Mouse (Mus musculus) limb, embryonic 12.5 days (tissue): ENCODE results near the gene Rnf115. TPM values are rescaled to one million over a fixed set of nuclear protein-coding genes. Genes with fewer than 3 reads are reported as not detected.

ENCODE experiments used
- ATAC-seq: fragments of 200-750 bp; cut with Nextera tagmentation; 2 replicates; pipeline ENCODE4 v1.8.0; 2017; ENCODE audit warnings: low read depth, moderate TSS enrichment; ENCODE audit not compliant: insufficient number of reproducible peaks, insufficient read depth, low FRiP score, low TSS enrichment
- H3K27ac ChIP-seq: fragments of 300-500 bp; sonication (generic); 2 replicates; pipeline ENCODE4 v1.5.1; 2016; ENCODE audit warnings: mild to moderate bottlenecking, moderate library complexity
- H3K27me3 ChIP-seq: fragments of 300-500 bp; sonication (generic); 2 replicates; pipeline ENCODE4 v1.6.1; 2016; ENCODE audit warnings: mild to moderate bottlenecking, moderate library complexity
- H3K36me3 ChIP-seq: fragments of 300-500 bp; sonication (generic); 2 replicates; pipeline ENCODE4 v1.6.1; 2016; ENCODE audit warnings: mild to moderate bottlenecking, moderate library complexity
- H3K4me1 ChIP-seq: fragments of 300-500 bp; sonication (generic); replicated peaks from 2 replicates; pipeline ENCODE4 v1.6.1; 2016
- H3K4me2 ChIP-seq: fragments of 300-500 bp; sonication (generic); 2 replicates; pipeline ENCODE4 v1.6.1; 2016; ENCODE audit warnings: mild to moderate bottlenecking, moderate library complexity
- H3K4me3 ChIP-seq: fragments of 300-500 bp; sonication (generic); replicated peaks from 2 replicates; pipeline ENCODE4 v1.5.1; 2016; ENCODE audit warnings: mild to moderate bottlenecking
- H3K9ac ChIP-seq: fragments of 300-500 bp; sonication (generic); replicated peaks from 2 replicates; pipeline ENCODE4 v1.6.1; 2016; ENCODE audit warnings: mild to moderate bottlenecking, moderate library complexity
- H3K9me3 ChIP-seq: fragments of 300-500 bp; sonication (generic); 2 replicates; pipeline ENCODE4 v1.6.1; 2016; ENCODE audit warnings: mild to moderate bottlenecking, moderate library complexity
- WGBS: fragments of 180-500 bp; shearing (Covaris S2); methylation state at CpG from one replicate; pipeline ENCODE4 v1.1.7; 2016; 5-methylcytosine and 5-hydroxymethylcytosine counted together
- polyA plus RNA-seq: library from polyadenylated mRNA; unstranded; fragments of >200 nt; fragmentation: Nextera tagmentation; extraction: Ambion mirVana; gene quantifications from 2 replicates; pipeline ENCODE4 v1.2.1, GENCODE M21; 2016

The Rnf115 gene
- polyA plus RNA-seq, 1 experiment from 2014 or later = 64.4 TPM

DNA sequence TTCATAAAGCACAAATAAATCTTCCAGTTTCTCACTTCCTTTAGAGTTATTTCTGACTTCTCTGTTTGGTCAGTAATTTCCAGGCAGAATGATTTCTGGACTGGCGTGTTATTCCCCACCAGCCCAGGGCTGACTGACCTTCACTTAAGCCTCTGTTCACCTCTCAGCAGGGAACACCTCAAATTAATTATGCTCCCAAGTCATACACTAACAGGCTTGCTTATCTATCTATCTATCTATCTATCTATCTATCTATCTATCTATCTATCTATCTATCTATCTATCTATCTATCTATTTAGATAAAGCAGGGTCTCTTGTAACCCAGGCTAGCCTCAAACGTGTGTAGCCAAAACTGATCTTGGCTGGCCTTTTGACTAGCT lies 18.8 kb upstream of the Rnf115 start:
- no peak for ATAC-seq
- Histone ChIP-seq H3K4me3 (no peak overlapping the region), H3K4me1 (peaks cover 5% of the 10 kb centered on the region; the same call in 1 of the 2 replicates), H3K27ac (no peak overlapping the region), H3K9me3 (no peaks in the 10 kb centered on the region), H3K27me3 (peaks cover 13% of the 10 kb centered on the region), H3K4me2 (peak overlapping the region; percentile 89; the same call in 1 of the 2 replicates), H3K36me3 (peaks cover 65% of the 10 kb centered on the region), H3K9ac (no peak overlapping the region)
- 50% methylated on average over 2 of the region's 2 CpGs for WGBS

- no peaks in the 10 kb centered on the region for H3K9me3 ChIP-seq
- no peaks in the 10 kb centered on the region for H3K27me3 ChIP-seq
- no peak overlapping the region for H3K4me3 ChIP-seq
- 87% methylated on average over 5 of the region's 5 CpGs for WGBS
- peaks cover 83% of the 10 kb centered on the region for H3K36me3 ChIP-seq
- H3K27ac ChIP-seq = no peak overlapping the region
- H3K9ac ChIP-seq = no peak overlapping the region
- no peak overlapping the region for H3K4me2 ChIP-seq
- H3K4me1 ChIP-seq = no peaks in the 10 kb centered on the region
- no peak for ATAC-seq
Measured at GRCm38 (mm10) chr3:96714286-96714685, 13.2 kb upstream of the Rnf115 start.

DNA sequence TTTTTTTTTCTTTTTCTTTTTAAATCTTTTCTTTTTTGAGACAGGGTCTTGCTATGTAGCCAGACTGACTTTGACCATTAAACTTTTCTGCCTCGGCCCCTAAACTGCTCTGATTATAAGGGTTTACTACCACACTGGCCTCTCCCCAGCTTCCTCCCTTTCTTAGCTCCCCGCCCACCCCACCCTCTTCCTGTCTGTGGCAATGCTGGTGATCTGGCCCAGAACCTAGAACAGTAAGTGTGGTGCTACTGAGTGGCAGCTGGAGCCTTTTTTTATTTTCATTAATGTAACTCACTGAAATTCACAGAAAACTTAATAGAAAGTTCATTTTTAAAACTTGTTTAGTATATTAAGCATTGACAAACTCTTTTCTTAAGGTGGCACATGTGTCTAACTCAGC lies 11.6 kb upstream of the Rnf115 start:
- Histone ChIP-seq H3K4me2 (no peak overlapping the region), H3K36me3 (peaks cover 83% of the 10 kb centered on the region), H3K4me1 (no peaks in the 10 kb centered on the region), H3K27me3 (no peaks in the 10 kb centered on the region), H3K9ac (no peak overlapping the region), H3K27ac (no peak overlapping the region), H3K9me3 (no peaks in the 10 kb centered on the region), H3K4me3 (no peak overlapping the region)
- no peak for ATAC-seq
- WGBS = 63% methylated on average over 2 of the region's 2 CpGs

DNA sequence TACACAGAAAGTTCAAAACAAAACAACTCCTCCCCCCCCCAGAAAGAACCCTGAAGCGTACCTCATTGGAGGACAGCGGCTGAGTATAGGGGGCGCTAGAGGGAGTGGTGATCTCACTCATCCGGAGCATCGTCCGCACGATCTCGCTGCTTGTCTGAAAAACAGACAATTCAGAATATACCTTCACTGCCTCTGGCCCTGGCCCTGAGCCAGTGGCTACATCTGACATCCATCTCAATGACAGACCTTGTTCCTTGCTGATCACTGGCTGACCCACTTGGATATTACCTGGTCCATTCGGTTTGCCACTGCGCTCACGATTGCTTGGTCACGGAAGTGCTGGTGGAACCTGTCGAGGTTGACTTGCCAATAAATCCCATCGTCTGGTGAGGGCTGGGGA lies 8.3 kb upstream of the Rnf115 start:
- no peak overlapping the region for H3K9ac ChIP-seq
- 42% methylated on average over 14 of the region's 14 CpGs for WGBS
- no peak overlapping the region for H3K4me3 ChIP-seq
- no peaks in the 10 kb centered on the region for H3K4me1 ChIP-seq
- no peak for ATAC-seq
- H3K27me3 ChIP-seq = no peaks in the 10 kb centered on the region
- no peak overlapping the region for H3K4me2 ChIP-seq
- H3K27ac ChIP-seq = no peak overlapping the region
- H3K36me3 ChIP-seq = peaks cover 83% of the 10 kb centered on the region
- H3K9me3 ChIP-seq = no peaks in the 10 kb centered on the region

DNA sequence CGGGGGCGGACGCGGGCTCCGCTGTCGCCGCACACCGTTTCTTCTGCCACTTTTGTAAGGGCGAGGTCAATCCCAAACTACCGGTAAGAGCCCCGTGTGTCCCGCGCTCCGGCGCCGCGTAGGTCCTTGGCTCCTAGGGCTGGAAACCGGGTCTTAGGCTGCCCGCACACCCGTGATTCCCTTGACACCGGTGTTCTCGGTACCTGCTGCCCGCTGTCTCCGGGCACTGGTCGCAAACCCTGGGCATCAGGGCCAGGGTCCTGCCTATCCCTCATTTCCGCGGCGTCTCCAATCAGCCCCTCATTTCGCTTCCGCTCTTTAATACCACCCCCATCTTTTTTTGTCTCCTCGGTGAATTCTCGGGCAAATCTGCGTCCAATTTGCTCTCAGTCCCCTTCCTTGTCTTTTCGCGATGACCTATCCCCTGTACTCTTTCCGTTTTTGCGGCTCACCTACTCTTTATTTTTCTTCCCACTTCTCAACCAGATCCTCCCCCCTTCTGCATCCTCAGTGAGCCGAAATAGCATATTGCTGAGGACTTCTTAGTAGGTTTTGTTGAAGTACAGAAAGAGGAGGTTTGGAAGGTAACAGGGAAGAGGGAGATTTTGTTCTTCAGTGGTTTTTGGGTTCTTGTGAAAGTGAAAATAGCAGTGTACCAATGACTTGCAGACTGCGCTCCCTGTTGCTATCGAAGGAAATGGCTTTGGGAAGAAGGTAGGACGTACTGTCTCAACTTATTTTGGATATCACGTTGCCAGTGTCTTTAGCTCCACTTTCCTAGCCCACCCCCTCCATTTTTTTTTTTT lies 567 bp downstream of the Rnf115 start:
- Histone ChIP-seq H3K4me1 (peaks cover 10% of the 10 kb centered on the region), H3K9me3 (no peaks in the 10 kb centered on the region), H3K36me3 (peaks cover 15% of the 10 kb centered on the region), H3K4me2 (peak overlapping the region; percentile 76), H3K27ac (peak overlapping the region; percentile 82), H3K4me3 (peak overlapping the region; percentile 91), H3K9ac (peak overlapping the region; percentile 88), H3K27me3 (no peaks in the 10 kb centered on the region)
- WGBS = under 1% methylated on average over 42 of the region's 42 CpGs
- peak; percentile 40 for ATAC-seq

DNA sequence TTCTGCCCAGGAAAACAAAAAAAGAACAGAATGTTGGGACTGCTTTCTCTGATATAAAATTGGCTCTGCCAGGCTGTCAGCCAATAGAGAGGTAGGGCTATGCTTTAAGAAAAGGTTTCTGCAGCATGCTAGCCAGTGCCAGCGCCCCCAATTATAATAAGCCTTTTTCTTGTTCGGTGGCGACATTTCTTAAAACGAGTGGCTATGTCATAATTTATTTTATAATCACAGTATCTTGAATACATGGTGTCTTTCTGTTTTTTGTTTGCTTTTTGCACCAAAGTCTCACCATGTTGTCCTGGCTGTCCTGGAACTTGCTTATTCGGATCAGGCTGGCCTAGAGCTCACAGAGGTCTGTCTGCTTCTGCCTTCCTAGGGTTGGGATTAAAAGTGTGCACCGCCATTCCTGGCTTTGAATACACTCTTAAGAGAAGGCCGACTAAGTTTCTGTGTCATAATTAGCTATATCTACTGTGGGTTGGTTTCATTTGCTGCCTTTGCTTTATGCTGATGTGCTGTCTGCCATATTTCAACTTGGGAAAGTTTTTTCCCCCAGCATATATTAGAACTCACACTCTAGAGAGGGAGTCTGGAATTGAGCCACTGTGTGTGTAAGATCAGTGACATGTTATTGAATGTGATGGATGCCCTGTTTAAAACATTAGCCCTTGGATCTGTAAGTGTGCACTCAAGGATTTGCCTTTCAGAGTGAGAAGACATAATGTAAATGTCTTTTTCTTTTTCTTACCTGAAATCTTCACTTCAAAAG lies 1.4 kb downstream of the Rnf115 start:
- peak overlapping the region; percentile 76 for H3K4me2 ChIP-seq
- 43% methylated on average over 7 of the region's 7 CpGs for WGBS
- no peaks in the 10 kb centered on the region for H3K27me3 ChIP-seq
- no peaks in the 10 kb centered on the region for H3K9me3 ChIP-seq
- peaks cover 10% of the 10 kb centered on the region for H3K4me1 ChIP-seq
- H3K36me3 ChIP-seq = peaks cover 7% of the 10 kb centered on the region
- peak overlapping the region; percentile 88; the same call in 1 of the 2 replicates for H3K9ac ChIP-seq
- no peak overlapping the region for H3K27ac ChIP-seq
- no peak for ATAC-seq
- peak overlapping the region; percentile 91 for H3K4me3 ChIP-seq

GRCm38 (mm10) chr3:96729403-96729784 lies 1.9 kb downstream of the Rnf115 start:
- 36% methylated on average over 3 of the region's 3 CpGs for WGBS
- no peak overlapping the region for H3K4me3 ChIP-seq
- H3K9me3 ChIP-seq = no peaks in the 10 kb centered on the region
- H3K9ac ChIP-seq = no peak overlapping the region
- peak overlapping the region; percentile 76; the same call in 1 of the 2 replicates for H3K4me2 ChIP-seq
- H3K27ac ChIP-seq = no peak overlapping the region
- H3K4me1 ChIP-seq = peaks cover 10% of the 10 kb centered on the region
- ATAC-seq = no peak
- peaks cover 3% of the 10 kb centered on the region; the same call in 1 of the 2 replicates for H3K36me3 ChIP-seq
- no peaks in the 10 kb centered on the region for H3K27me3 ChIP-seq

GRCm38 (mm10) chr3:96730785-96731184 lies 3.3 kb downstream of the Rnf115 start:
- Histone ChIP-seq H3K4me3 (no peak overlapping the region), H3K4me2 (no peak overlapping the region), H3K27me3 (no peaks in the 10 kb centered on the region), H3K36me3 (peaks cover 3% of the 10 kb centered on the region; the same call in 1 of the 2 replicates), H3K27ac (no peak overlapping the region), H3K9ac (no peak overlapping the region), H3K9me3 (no peaks in the 10 kb centered on the region), H3K4me1 (peaks cover 10% of the 10 kb centered on the region)
- ATAC-seq = no peak
- WGBS = 84% methylated on average over 5 of the region's 5 CpGs

GRCm38 (mm10) chr3:96733984-96734383 lies 6.5 kb downstream of the Rnf115 start:
- Histone ChIP-seq H3K4me3 (no peak overlapping the region), H3K4me1 (peaks cover 2% of the 10 kb centered on the region), H3K4me2 (no peak overlapping the region), H3K9ac (no peak overlapping the region), H3K27me3 (no peaks in the 10 kb centered on the region), H3K27ac (no peak overlapping the region), H3K9me3 (no peaks in the 10 kb centered on the region), H3K36me3 (peaks cover 3% of the 10 kb centered on the region; the same call in 1 of the 2 replicates)
- WGBS = 94% methylated on average over 1 of the region's 1 CpGs
- ATAC-seq = no peak

GRCm38 (mm10) chr3:96735200-96735599 lies 7.7 kb downstream of the Rnf115 start:
- ATAC-seq = no peak
- H3K36me3 ChIP-seq = peaks cover 3% of the 10 kb centered on the region; the same call in 1 of the 2 replicates
- H3K4me2 ChIP-seq = no peak overlapping the region
- H3K4me3 ChIP-seq = no peak overlapping the region
- no peaks in the 10 kb centered on the region for H3K9me3 ChIP-seq
- no peak overlapping the region for H3K9ac ChIP-seq
- H3K27ac ChIP-seq = no peak overlapping the region
- 98% methylated on average over 2 of the region's 2 CpGs for WGBS
- no peaks in the 10 kb centered on the region for H3K4me1 ChIP-seq
- H3K27me3 ChIP-seq = no peaks in the 10 kb centered on the region

- no peak for ATAC-seq
- 53% methylated on average over 1 of the region's 1 CpGs for WGBS
- H3K4me2 ChIP-seq = no peak overlapping the region
- no peaks in the 10 kb centered on the region for H3K27me3 ChIP-seq
- no peak overlapping the region for H3K27ac ChIP-seq
- no peaks in the 10 kb centered on the region for H3K9me3 ChIP-seq
- H3K9ac ChIP-seq = no peak overlapping the region
- H3K4me1 ChIP-seq = no peaks in the 10 kb centered on the region
- H3K36me3 ChIP-seq = peaks cover 3% of the 10 kb centered on the region; the same call in 1 of the 2 replicates
- no peak overlapping the region for H3K4me3 ChIP-seq
Measured at GRCm38 (mm10) chr3:96737013-96737740, 9.7 kb downstream of the Rnf115 start.
